Mouse (Mus musculus) gastrocnemius, adult 18-20 months (tissue): ENCODE results near the gene Pfdn6. TPM values are rescaled to one million over a fixed set of nuclear protein-coding genes. Genes with fewer than 3 reads are reported as not detected.
"Not testable (repeated sequence)": the region's sequence is repeated elsewhere in the genome, so short reads cannot be mapped to it uniquely, and the experiment has no call there.

Experiments
- DNase-seq: peaks from one replicate; pipeline ENCODE4 v3.0.0; 2021; ENCODE audit warnings: low spot score
- total RNA-seq, 2 experiments: library from RNA; stranded (reverse); gene quantifications; 2 replicates each; pipeline ENCODE4 v1.2.3; 2021

Pfdn6 gene
- total RNA-seq, 2 experiments from 2014 or later, result 64.8 to 68.8 TPM

GRCm38 (mm10) chr17:33900281-33900988, 39.7 kb downstream of the Pfdn6 start:
- DNase-seq, result no peak

GRCm38 (mm10) chr17:33899642-33900041, 40.5 kb downstream of the Pfdn6 start:
- no peak for DNase-seq

- not testable (repeated sequence) for DNase-seq
Observed at GRCm38 (mm10) chr17:33898193-33898592, 42.0 kb downstream of the Pfdn6 start.

GRCm38 (mm10) chr17:33897114-33897794, 42.9 kb downstream of the Pfdn6 start:
- no peak for DNase-seq

GRCm38 (mm10) chr17:33893011-33893410, 47.1 kb downstream of the Pfdn6 start:
- not testable (repeated sequence) for DNase-seq

GRCm38 (mm10) chr17:33892429-33892828, 47.7 kb downstream of the Pfdn6 start:
- no peak for DNase-seq

GRCm38 (mm10) chr17:33891892-33892291, 48.3 kb downstream of the Pfdn6 start:
- DNase-seq, result not testable (repeated sequence)

- DNase-seq, result no peak
Observed at GRCm38 (mm10) chr17:33891357-33891756, 48.8 kb downstream of the Pfdn6 start.

GRCm38 (mm10) chr17:33890533-33891059, 49.5 kb downstream of the Pfdn6 start, which contains the start of gene Kifc1:
Gene Kifc1 (minus strand): TSS chr17:33890661.
- peak; percentile 99 for DNase-seq

GRCm38 (mm10) chr17:33889941-33890532, 50.1 kb downstream of the Pfdn6 start:
- DNase-seq, result not testable (repeated sequence)

Other genes starting within 250 kb of the Pfdn6 start
- gene March2, start 221.7 kb downstream of the Pfdn6 start, total RNA-seq, result 10 to 100 TPM; 87.2 to 90.6 TPM
- gene Rab11b, start 179.8 kb downstream of the Pfdn6 start, total RNA-seq, result 100 to 1,000 TPM; 138 to 142 TPM
- 1 to 10 TPM; 4.3 to 6.6 TPM for gene Angptl4, start 158.5 kb downstream of the Pfdn6 start, total RNA-seq
- 10 to 100 TPM; 13.4 to 16.6 TPM for gene Kank3, start 129.8 kb downstream of the Pfdn6 start, total RNA-seq
- 100 to 1,000 TPM; 586 to 627 TPM for gene Rps28, start 115.8 kb downstream of the Pfdn6 start, total RNA-seq
- gene Ndufa7, start 115.8 kb downstream of the Pfdn6 start, total RNA-seq, result 100 to 1,000 TPM; 375 to 377 TPM
- 10 to 100 TPM; 14.8 to 15.2 TPM for gene Cd320, start 97.3 kb downstream of the Pfdn6 start, total RNA-seq
- gene Gm7029, start 66.5 kb downstream of the Pfdn6 start, total RNA-seq, result not detected
- gene Kifc1, start 49.7 kb downstream of the Pfdn6 start, total RNA-seq, result under 1 TPM in 1 of 2 experiments, not detected in 1; 0.34 TPM
- gene Platr17, start 35.2 kb downstream of the Pfdn6 start, total RNA-seq, result not detected
- 10 to 100 TPM; 12.0 to 13.7 TPM for gene Daxx, start 30.9 kb downstream of the Pfdn6 start, total RNA-seq
- 10 to 100 TPM; 30.2 to 31.7 TPM for gene Tapbp, start 24.4 kb downstream of the Pfdn6 start, total RNA-seq
- 10 to 100 TPM; 14.2 to 16.4 TPM for gene Zbtb22, start 24.4 kb downstream of the Pfdn6 start, total RNA-seq
- gene Rgl2, start 10.8 kb downstream of the Pfdn6 start, total RNA-seq, result 10 to 100 TPM; 26.4 to 31.9 TPM
- gene Wdr46, start 317 bp upstream of the Pfdn6 start, total RNA-seq, result 1 to 10 TPM; 8.7 to 8.8 TPM
- 1 to 10 TPM; 1.5 to 1.7 TPM for gene B3galt4, start 11.1 kb upstream of the Pfdn6 start, total RNA-seq
- gene Vps52, start 15.5 kb upstream of the Pfdn6 start, total RNA-seq, result 10 to 100 TPM; 29.6 to 33.5 TPM
- 100 to 1,000 TPM; 367 to 381 TPM for gene Rps18, start 15.7 kb upstream of the Pfdn6 start, total RNA-seq
- gene H2-K1, start 60.0 kb upstream of the Pfdn6 start, total RNA-seq, result 10 to 100 TPM; 47.2 to 57.7 TPM
- 10 to 100 TPM; 12.5 to 13.5 TPM for gene Ring1, start 84.3 kb upstream of the Pfdn6 start, total RNA-seq
- 10 to 100 TPM; 80.3 to 82.1 TPM for gene H2-Ke6, start 87.7 kb upstream of the Pfdn6 start, total RNA-seq
- gene Slc39a7, start 91.3 kb upstream of the Pfdn6 start, total RNA-seq, result 10 to 100 TPM; 41.0 to 50.2 TPM
- gene Rxrb, start 91.5 kb upstream of the Pfdn6 start, total RNA-seq, result 10 to 100 TPM; 34.9 to 37.0 TPM
- gene Col11a2, start 99.1 kb upstream of the Pfdn6 start, total RNA-seq, result 1 to 10 TPM; 2.9 TPM
- not detected for gene H2-Oa, start 152.0 kb upstream of the Pfdn6 start, total RNA-seq
- 1 to 10 TPM; 2.6 to 3.2 TPM for gene H2-DMa, start 179.2 kb upstream of the Pfdn6 start, total RNA-seq
- gene Brd2, start 182.3 kb upstream of the Pfdn6 start, total RNA-seq, result 10 to 100 TPM; 71.6 to 77.3 TPM
- gene H2-DMb2, start 203.0 kb upstream of the Pfdn6 start, total RNA-seq, result under 1 TPM; 0.17 to 0.53 TPM
- under 1 TPM; 0.16 to 0.78 TPM for gene H2-DMb1, start 212.7 kb upstream of the Pfdn6 start, total RNA-seq
- gene Tap1, start 247.2 kb upstream of the Pfdn6 start, total RNA-seq, result 1 to 10 TPM in 1 of 2 experiments, under 1 TPM in 1; 0.98 to 3.6 TPM
- 1 to 10 TPM in 1 of 2 experiments, under 1 TPM in 1; 0.73 to 3.8 TPM for gene Psmb9, start 247.4 kb upstream of the Pfdn6 start, total RNA-seq